Mouse (Mus musculus) activated CD4-positive, CD25-positive, alpha-beta regulatory T cell, adult 9 weeks (primary cell): Measurements from ENCODE around the gene Abt1. TPM values are rescaled to one million over a fixed set of nuclear protein-coding genes. Genes with fewer than 3 reads are reported as not detected.

Experiments used
- polyA plus RNA-seq: library from polyadenylated mRNA; unstranded; fragments of 100-300 nt; shearing (Covaris generic); gene quantifications from one replicate; pipeline ENCODE4 v1.2.1, GENCODE M21; 2017

The Abt1 gene
- 11.8 TPM for polyA plus RNA-seq

DNA sequence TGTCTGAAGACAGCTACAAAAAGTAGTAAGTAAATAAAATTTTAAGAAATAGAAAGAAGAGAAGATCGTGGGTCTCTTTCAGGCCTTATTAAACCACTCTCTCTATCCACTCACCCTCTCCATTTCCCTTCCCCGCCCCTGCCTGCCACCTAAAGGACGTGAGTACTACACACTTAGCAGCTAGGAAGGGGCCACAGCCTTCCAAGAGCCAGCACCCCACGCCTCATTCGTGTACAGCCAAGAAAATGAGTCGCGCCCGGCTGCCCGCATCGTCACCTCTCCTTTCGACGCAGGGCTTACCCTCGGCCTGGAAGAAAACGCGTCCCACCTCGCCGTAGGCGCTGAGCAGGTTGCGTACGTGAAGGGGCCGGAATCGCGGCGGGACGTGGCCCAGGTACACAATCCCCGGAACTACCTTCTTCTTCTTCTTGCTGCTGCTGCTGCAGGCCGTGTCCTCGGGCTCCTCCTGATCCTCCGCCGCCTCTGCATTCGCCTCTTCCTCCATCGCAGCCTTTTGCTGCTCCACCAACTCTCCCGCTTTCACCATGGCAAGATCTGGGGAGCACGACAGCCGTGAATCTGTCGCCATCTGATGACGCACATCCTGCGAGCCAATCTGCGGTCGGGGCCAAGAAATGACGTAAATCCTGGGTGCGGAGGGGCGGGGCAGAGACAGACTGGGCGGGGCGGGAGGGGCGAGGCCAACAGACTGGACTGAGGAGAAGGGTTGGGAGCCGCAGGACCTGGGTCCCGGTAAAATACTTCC lies at the start of gene Abt1:
Gene Abt1, minus strand, starts transcription at position 581 of the 766 bp plus-strand sequence.

DNA sequence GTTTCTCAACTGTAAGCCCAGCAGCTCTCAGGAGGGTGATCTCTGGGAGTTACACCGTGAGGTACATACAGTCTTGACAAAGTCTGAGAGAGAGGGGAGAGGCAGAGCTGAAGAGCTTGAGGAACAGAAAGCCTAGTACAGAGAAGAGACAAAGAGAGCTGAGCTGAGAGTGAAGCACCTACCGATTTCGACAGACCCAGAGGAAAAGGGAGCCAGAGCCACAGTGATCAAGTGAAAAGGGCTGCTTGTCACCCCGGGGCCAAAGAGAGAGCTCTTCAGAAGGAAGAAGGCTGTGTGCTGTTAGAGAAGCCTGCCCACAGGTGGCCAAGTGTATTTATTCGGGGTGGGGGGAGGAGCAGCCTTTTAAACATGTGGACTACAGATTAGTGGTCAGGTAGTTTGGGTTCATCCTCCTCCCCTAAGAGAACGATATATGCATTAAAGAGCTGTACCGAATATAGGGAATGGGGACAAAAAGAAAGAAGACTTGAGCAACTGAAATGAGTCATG lies 42.0 kb upstream of the Abt1 start, which contains the start of gene Btn1a1:
Gene Btn1a1, minus strand, starts transcription at position 302 of the 510 bp plus-strand sequence.

DNA sequence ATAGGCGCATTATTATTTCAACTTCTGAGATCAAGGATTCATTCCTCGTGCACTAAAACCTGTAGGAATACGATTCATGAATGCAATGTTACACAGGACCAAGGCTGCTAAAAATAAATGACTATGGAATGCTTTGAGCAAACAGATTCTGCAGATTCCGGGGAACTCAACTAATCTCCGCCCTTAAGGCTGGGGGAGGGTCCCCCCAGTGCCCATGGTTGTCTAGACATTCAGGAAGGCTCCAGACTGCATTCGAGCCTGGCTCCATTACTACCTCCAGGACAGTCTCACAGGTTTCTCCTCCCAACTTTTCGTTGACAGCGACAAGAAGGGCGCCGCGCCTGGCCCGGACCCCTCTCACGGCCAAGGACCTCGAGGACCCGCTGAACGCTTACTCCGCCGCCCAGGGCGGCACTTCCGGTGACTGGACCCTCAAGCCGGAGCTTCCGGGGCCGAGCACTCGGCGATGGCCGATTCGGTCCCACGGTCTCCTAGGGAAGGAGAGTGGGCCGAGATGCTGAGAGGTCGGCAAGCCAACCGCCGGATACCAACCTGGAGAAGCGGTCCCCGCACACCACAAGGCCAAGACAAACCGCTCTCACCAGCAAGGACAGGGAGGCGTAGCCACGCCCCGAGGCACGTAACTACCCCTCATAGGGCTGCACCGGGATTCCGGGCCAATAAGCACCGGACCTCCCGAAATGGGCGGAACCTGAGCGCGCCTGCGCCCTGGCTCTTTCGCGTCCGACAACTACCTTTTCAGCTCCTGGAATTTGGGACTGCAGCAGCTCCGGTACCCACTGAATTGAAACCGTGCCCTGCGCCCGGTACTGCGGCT lies 54.9 kb downstream of the Abt1 start, which contains the start of gene Zfp322a:
Gene Zfp322a, minus strand, starts transcription at position 626 of the 838 bp plus-strand sequence.

Other genes starting within 250 kb of the Abt1 start
- gene Vmn1r220, start 235.9 kb downstream of the Abt1 start, polyA plus RNA-seq: not detected
- not detected for gene Vmn1r221, start 209.7 kb downstream of the Abt1 start, polyA plus RNA-seq
- not detected for gene Vmn1r222, start 187.9 kb downstream of the Abt1 start, polyA plus RNA-seq
- not detected for gene Vmn1r223, start 176.7 kb downstream of the Abt1 start, polyA plus RNA-seq
- gene Zfp322a, start 54.7 kb downstream of the Abt1 start, polyA plus RNA-seq: 30.3 TPM
- gene Btn1a1, start 42.0 kb upstream of the Abt1 start, polyA plus RNA-seq: not detected
- gene Btn2a2, start 65.0 kb upstream of the Abt1 start, polyA plus RNA-seq: not detected
- gene Hist1h4h, start 107.2 kb upstream of the Abt1 start, polyA plus RNA-seq: 3.7 TPM
- not detected for gene Hist1h2af, start 110.0 kb upstream of the Abt1 start, polyA plus RNA-seq
- gene Hist1h3g, start 111.6 kb upstream of the Abt1 start, polyA plus RNA-seq: 0.77 TPM
- gene Hist1h2bh, start 119.5 kb upstream of the Abt1 start, polyA plus RNA-seq: not detected
- gene Hist1h3f, start 120.2 kb upstream of the Abt1 start, polyA plus RNA-seq: not detected
- 0.90 TPM for gene Hist1h4f, start 127.8 kb upstream of the Abt1 start, polyA plus RNA-seq
- gene Hist1h1d, start 129.4 kb upstream of the Abt1 start, polyA plus RNA-seq: 0.50 TPM
- gene Hist1h3e, start 138.5 kb upstream of the Abt1 start, polyA plus RNA-seq: 1.3 TPM
- gene Hist1h2ae, start 147.4 kb upstream of the Abt1 start, polyA plus RNA-seq: 6.5 TPM
- 6.1 TPM for gene Hist1h2bg, start 147.5 kb upstream of the Abt1 start, polyA plus RNA-seq
- gene Hist1h2bf, start 150.3 kb upstream of the Abt1 start, polyA plus RNA-seq: 1.1 TPM
- gene Hist1h2ad, start 150.5 kb upstream of the Abt1 start, polyA plus RNA-seq: not detected
- not detected for gene Hist1h3d, start 151.9 kb upstream of the Abt1 start, polyA plus RNA-seq
- gene Hist1h4d, start 157.7 kb upstream of the Abt1 start, polyA plus RNA-seq: 40.6 TPM
- gene Hist1h2be, start 197.3 kb upstream of the Abt1 start, polyA plus RNA-seq: 5.0 TPM
- gene Hist1h1e, start 198.7 kb upstream of the Abt1 start, polyA plus RNA-seq: 15.3 TPM